Mouse (Mus musculus) CH12.LX (cell line): ENCODE data around the gene Ntm. TPM values are rescaled to one million over a fixed set of nuclear protein-coding genes. Genes with fewer than 3 reads are reported as not detected.

Experiments used
- DNase-seq: peaks from one replicate; pipeline ENCODE4 v3.0.0-alpha.2; 2013; ENCODE audit errors: extremely low read depth
- H3K27ac ChIP-seq: 2 replicates; pipeline ENCODE4 v1.5.1; 2012; ENCODE audit warnings: low read depth, mild to moderate bottlenecking, control low read depth, moderate library complexity; ENCODE audit not compliant: insufficient read depth
- H3K27me3 ChIP-seq: replicated peaks from 2 replicates; pipeline ENCODE3; 2012; ENCODE audit warnings: inconsistent platforms
- H3K36me3 ChIP-seq, 2 experiments: replicated peaks in 1 of 2; 2 replicates each; pipeline versions ENCODE3 to v1.6.1; 2012; ENCODE audit warnings: inconsistent platforms in 1 of 2, low read length in 1 of 2, mild to moderate bottlenecking in 1 of 2, mixed read lengths in 1 of 2, moderate library complexity in 1 of 2; ENCODE audit not compliant: control insufficient read depth in 1 of 2, insufficient read depth in 1 of 2
- H3K4me1 ChIP-seq, 2 experiments: 2 replicates each; pipeline ENCODE4 v1.6.1; 2012; ENCODE audit warnings: inconsistent platforms in 1 of 2, moderate library complexity in 1 of 2; ENCODE audit not compliant: insufficient read depth in 2 of 2, control insufficient read depth in 1 of 2
- H3K4me2 ChIP-seq: 2 replicates; pipeline ENCODE4 v1.6.1; 2012; ENCODE audit warnings: low read depth, mild to moderate bottlenecking, control low read depth; ENCODE audit not compliant: poor library complexity, insufficient read depth, severe bottlenecking
- H3K4me3 ChIP-seq, 3 experiments: fragments of 150-350 bp in 1 of 3; sonication (generic) in 1 of 3; replicated peaks in 1 of 3; 2 replicates each; pipeline versions ENCODE3 to v1.5.1; 2011 to 2012; ENCODE audit warnings: low read depth in 2 of 3, low read length in 2 of 3, mild to moderate bottlenecking in 2 of 3, moderate library complexity in 2 of 3, control low read depth in 1 of 3, improper control_type of control experiment in 1 of 3, inconsistent platforms in 1 of 3, mixed read lengths in 1 of 3; ENCODE audit not compliant: poor library complexity in 1 of 3
- H3K79me2 ChIP-seq: replicated peaks from 2 replicates; pipeline ENCODE4 v1.6.1; 2012; ENCODE audit warnings: mild to moderate bottlenecking, moderate library complexity; ENCODE audit not compliant: control insufficient read depth, poor library complexity, insufficient read depth, severe bottlenecking; ENCODE audit errors: extremely low read depth
- H3K9ac ChIP-seq: 2 replicates; pipeline ENCODE4 v1.6.1; 2012; ENCODE audit warnings: low read depth, mild to moderate bottlenecking, control low read depth, moderate library complexity; ENCODE audit not compliant: insufficient read depth
- H3K9me3 ChIP-seq: replicated peaks from 2 replicates; pipeline ENCODE3; 2012; ENCODE audit warnings: low read length, inconsistent platforms, mixed read lengths
- CHD1 ChIP-seq: IDR thresholded peaks from 2 replicates; pipeline ENCODE4 v1.6.1; 2012; ENCODE audit warnings: low read depth, low read length, improper control_type of control experiment, inconsistent platforms
- CHD2 ChIP-seq: IDR thresholded peaks from 2 replicates; pipeline ENCODE4 v1.6.1; 2011; ENCODE audit warnings: low read length, improper control_type of control experiment
- ETS1 ChIP-seq: conservative IDR thresholded peaks from 2 replicates; pipeline ENCODE4 v1.6.1; 2012; ENCODE audit warnings: low read depth, mild to moderate bottlenecking, inconsistent platforms, low read length, improper control_type of control experiment, moderate library complexity
- GABPA ChIP-seq: IDR thresholded peaks from 2 replicates; pipeline ENCODE4 v1.6.1; 2012; ENCODE audit warnings: low read depth, low read length, improper control_type of control experiment, inconsistent platforms; ENCODE audit not compliant: insufficient replicate concordance
- HCFC1 ChIP-seq: IDR thresholded peaks from 2 replicates; pipeline ENCODE4 v1.6.1; 2012; ENCODE audit warnings: low read depth, mild to moderate bottlenecking, inconsistent platforms, low read length, improper control_type of control experiment
- KAT2A ChIP-seq: IDR thresholded peaks from 2 replicates; pipeline ENCODE4 v1.6.1; 2012; ENCODE audit warnings: low read length, improper control_type of control experiment, inconsistent platforms; ENCODE audit not compliant: insufficient replicate concordance
- MAZ ChIP-seq: IDR thresholded peaks from 2 replicates; pipeline ENCODE4 v1.6.1; 2012; ENCODE audit warnings: low read depth, mild to moderate bottlenecking, inconsistent platforms, low read length, improper control_type of control experiment, moderate library complexity
- MEF2A ChIP-seq: IDR thresholded peaks from 2 replicates; pipeline ENCODE4 v1.6.1; 2014; ENCODE audit warnings: low read depth, mild to moderate bottlenecking, inconsistent platforms, low read length, improper control_type of control experiment, borderline replicate concordance
- MXI1 ChIP-seq: IDR thresholded peaks from 2 replicates; pipeline ENCODE4 v1.6.1; 2011; ENCODE audit warnings: mild to moderate bottlenecking, low read depth, low read length, improper control_type of control experiment
- NRF1 ChIP-seq: IDR thresholded peaks from 2 replicates; pipeline ENCODE4 v1.6.1; 2014; ENCODE audit warnings: low read depth, mild to moderate bottlenecking, inconsistent platforms, low read length, improper control_type of control experiment, moderate library complexity
- PAX5 ChIP-seq: IDR thresholded peaks from 2 replicates; pipeline ENCODE4 v1.6.1; 2012; ENCODE audit warnings: low read length, inconsistent platforms, mixed read lengths
- POLR2A ChIP-seq: IDR thresholded peaks from 2 replicates; pipeline ENCODE4 v1.6.1; 2011; ENCODE audit warnings: low read depth, mild to moderate bottlenecking, improper control_type of control experiment, low read length
- RCOR1 ChIP-seq: conservative IDR thresholded peaks from 2 replicates; pipeline ENCODE4 v1.6.1; 2012; ENCODE audit warnings: low read depth, mild to moderate bottlenecking, inconsistent platforms, low read length, improper control_type of control experiment
- SMC3 ChIP-seq: IDR thresholded peaks from 2 replicates; pipeline ENCODE4 v1.6.1; 2011; ENCODE audit warnings: low read depth, low read length, improper control_type of control experiment
- UBTF ChIP-seq: IDR thresholded peaks from 2 replicates; pipeline ENCODE4 v1.6.1; 2012; ENCODE audit warnings: low read depth, mild to moderate bottlenecking, inconsistent platforms, low read length, improper control_type of control experiment, moderate library complexity
- ZKSCAN1 ChIP-seq: IDR thresholded peaks from 2 replicates; pipeline ENCODE4 v1.6.1; 2012; ENCODE audit warnings: low read depth, inconsistent platforms, low read length, improper control_type of control experiment, borderline replicate concordance
- ZMIZ1 ChIP-seq: IDR thresholded peaks from 2 replicates; pipeline ENCODE4 v1.6.1; 2012; ENCODE audit warnings: low read depth, mild to moderate bottlenecking, inconsistent platforms, low read length, improper control_type of control experiment
- ZNF384 ChIP-seq: IDR thresholded peaks from 2 replicates; pipeline ENCODE4 v1.6.1; 2012; ENCODE audit warnings: low read depth, low read length, improper control_type of control experiment, inconsistent platforms
- dilution Hi-C: fragments of 300-500 bp; cut with MboI; formaldehyde crosslinking; loops from 2 replicates; pipeline ENCODE4 v1.14.3; 2020; ENCODE audit warnings: low sequenced_read_pairs; ENCODE audit not compliant: extremely low pct_unique_long_range_greater_than_20kb, extremely low pct_ligation_motif_present
- in situ Hi-C: fragments of 300-500 bp; cut with MboI; formaldehyde crosslinking; loops from 3 replicates; pipeline ENCODE4 v1.14.3; 2019; ENCODE audit warnings: low sequenced_read_pairs, low pct_ligation_motif_present, low pct_unique_long_range_greater_than_20kb, mixed read lengths
- polyA plus RNA-seq: library from polyadenylated mRNA; unstranded; fragments of >175 nt; gene quantifications from 2 replicates; pipeline ENCODE4 v1.2.1, GENCODE M21; 2012; ENCODE audit warnings: low read depth; ENCODE audit not compliant: insufficient read length
- total RNA-seq, 2 experiments: library from RNA; depleted of rRNA; stranded (reverse); fragments of 300-350 nt in 1 of 2; fragments of >200 nt in 1 of 2; gene quantifications; 2 replicates each; pipeline ENCODE4 v1.2.3; 2012 to 2014

The Ntm gene
- total and polyA plus RNA-seq, 3 experiments: not detected

DNA sequence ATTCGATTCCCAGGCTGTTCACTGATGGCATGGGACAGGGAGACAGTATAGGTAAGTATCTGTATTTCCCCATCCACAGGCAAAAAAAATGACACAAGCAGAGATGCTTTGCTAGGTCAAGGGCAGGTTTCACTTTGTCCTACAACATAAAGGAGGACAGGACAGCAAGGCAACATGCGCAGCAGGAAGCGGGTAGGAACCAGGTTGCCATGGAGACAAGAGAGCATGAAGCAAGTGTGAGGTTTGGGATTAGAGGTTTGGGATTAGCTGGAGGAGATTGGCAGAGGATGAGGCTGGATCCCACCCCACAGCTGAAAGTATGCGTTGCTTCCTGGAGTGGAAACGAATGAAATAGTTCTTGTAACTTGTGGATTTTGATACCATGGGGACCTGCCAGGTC, 137.7 kb downstream of the Ntm start:
- in situ Hi-C loops (no loop called here), dilution Hi-C loops (no loop called here)
- no peak for DNase-seq
- no peak overlapping the region for H3K4me3 ChIP-seq
- H3K9me3 ChIP-seq: peaks cover 86% of the 10 kb centered on the region
- H3K27me3 ChIP-seq: no peaks in the 10 kb centered on the region
- no peaks in the 10 kb centered on the region for H3K4me1 ChIP-seq
- H3K9ac ChIP-seq: no peak overlapping the region
- H3K79me2 ChIP-seq: no peaks in the 10 kb centered on the region
- no peak overlapping the region for H3K27ac ChIP-seq
- TF ChIP-seq HCFC1 (no peak), ZKSCAN1 (no peak), MAZ (no peak), POLR2A (no peak), ZMIZ1 (no peak), GABPA (no peak), NRF1 (no peak), UBTF (no peak), CHD1 (no peak), KAT2A (no peak), SMC3 (no peak), ETS1 (no peak), MXI1 (no peak)
- no peak overlapping the region for H3K4me2 ChIP-seq
- no peaks in the 10 kb centered on the region for H3K36me3 ChIP-seq

DNA sequence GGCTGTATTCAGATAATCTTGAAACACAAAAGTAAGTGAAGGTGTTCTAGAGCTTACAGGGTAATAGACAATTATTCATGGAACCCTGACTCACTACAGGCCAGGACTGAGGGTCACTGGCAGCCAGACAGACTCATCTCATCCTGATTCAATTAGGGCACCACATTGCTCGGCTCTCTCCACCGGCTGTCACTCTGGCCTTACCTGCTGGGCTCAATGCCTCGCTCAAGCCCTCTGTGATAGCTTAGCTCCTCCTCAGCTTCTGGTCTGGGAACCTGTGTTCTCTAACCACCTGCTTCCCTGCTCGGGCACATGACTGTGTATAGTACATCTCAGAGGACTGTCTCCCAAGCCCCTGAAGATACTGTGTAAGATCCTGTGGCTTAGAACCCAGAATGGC, 139.2 kb downstream of the Ntm start:
- dilution Hi-C loops: no loop called here
- Histone ChIP-seq H3K9ac (no peak overlapping the region), H3K4me1 (no peaks in the 10 kb centered on the region), H3K27ac (no peak overlapping the region), H3K36me3 (no peaks in the 10 kb centered on the region), H3K79me2 (no peaks in the 10 kb centered on the region), H3K9me3 (peaks cover 83% of the 10 kb centered on the region), H3K4me2 (no peak overlapping the region), H3K27me3 (no peaks in the 10 kb centered on the region), H3K4me3 (no peak overlapping the region)
- in situ Hi-C loops: no loop called here
- no peak for DNase-seq
- TF ChIP-seq CHD2 (no peak), PAX5 (no peak), RCOR1 (no peak), MEF2A (no peak), ZNF384 (no peak), MXI1 (no peak)
